Mouse (Mus musculus) cerebellum, adult 2 months (tissue): Measurements from ENCODE around the gene Rfx2.

Source experiments
- CTCF ChIP-seq: fragments of 200-500 bp; IDR thresholded peaks from 2 replicates; pipeline ENCODE4 v1.5.1; 2011; ENCODE audit warnings: low read depth, mild to moderate bottlenecking, control low read depth, low read length, moderate library complexity, borderline replicate concordance; ENCODE audit not compliant: insufficient read depth
- POLR2A ChIP-seq: fragments of 200-500 bp; IDR thresholded peaks from 2 replicates; pipeline ENCODE4 v1.6.1; 2011; ENCODE audit warnings: low read length, control low read depth, borderline replicate concordance; ENCODE audit not compliant: insufficient read depth

DNA sequence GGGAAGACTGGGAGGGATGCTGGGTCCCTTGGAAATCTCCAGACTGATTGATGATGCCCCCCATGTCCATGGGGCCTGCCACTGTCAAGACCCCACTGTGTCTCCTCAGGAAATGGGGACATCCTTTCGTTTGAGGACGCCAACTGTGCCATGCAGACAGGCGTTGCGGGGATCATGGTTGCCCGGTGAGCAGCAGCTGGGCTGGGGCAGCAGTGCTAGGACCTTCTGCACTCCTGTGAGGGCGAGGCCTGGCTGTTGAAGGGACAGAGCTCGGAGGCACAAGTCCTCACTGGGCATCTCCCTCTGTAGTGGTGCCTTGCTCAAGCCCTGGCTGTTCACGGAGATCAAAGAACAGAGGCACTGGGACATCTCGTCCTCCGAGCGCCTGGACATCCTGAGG lies 61.9 kb downstream of the Rfx2 start:
- TF ChIP-seq CTCF (no peak), POLR2A (no peak)
